Mouse (Mus musculus) cerebellum, adult 2 months (tissue): ENCODE data around the gene Sf1.

ENCODE experiments used
- CTCF ChIP-seq: fragments of 200-500 bp; IDR thresholded peaks from 2 replicates; pipeline ENCODE4 v1.5.1; 2011; ENCODE audit warnings: low read depth, mild to moderate bottlenecking, control low read depth, low read length, moderate library complexity, borderline replicate concordance; ENCODE audit not compliant: insufficient read depth
- POLR2A ChIP-seq: fragments of 200-500 bp; IDR thresholded peaks from 2 replicates; pipeline ENCODE4 v1.6.1; 2011; ENCODE audit warnings: low read length, control low read depth, borderline replicate concordance; ENCODE audit not compliant: insufficient read depth

- TF ChIP-seq CTCF (no peak), POLR2A (no peak)
These were observed 8.9 kb downstream of the Sf1 start for GRCm38 (mm10) chr19:6372433-6372832.
